Mouse (Mus musculus) left cerebral cortex, adult 18-20 months (tissue): Measurements from ENCODE around the gene Anln. TPM values are rescaled to one million over a fixed set of nuclear protein-coding genes. Genes with fewer than 3 reads are reported as not detected.
"Not testable (repeated sequence)": the region's sequence is repeated elsewhere in the genome, so short reads cannot be mapped to it uniquely, and the experiment has no call there.

Source experiments
- DNase-seq, 2 experiments: peaks; one replicate each; pipeline ENCODE4 v3.0.0; 2021 to 2022; ENCODE audit warnings: low spot score in 2 of 2, mixed read lengths in 1 of 2
- long read RNA-seq, 2 experiments: library from polyadenylated mRNA; stranded (forward); transcript quantifications; one replicate each; pipeline ENCODE4 v2.0.0; 2021
- total RNA-seq, 2 experiments: library from RNA; stranded (reverse); gene quantifications; 2 replicates each; pipeline ENCODE4 v1.2.3; 2021

Gene Anln
- 10 to 100 TPM; 11.7 to 13.7 TPM for total RNA-seq
- long read RNA-seq, experiment 1, partial matches to known transcripts, result 7 of 9 reads
- long read RNA-seq, experiment 1, other reads (novel, unspliced or antisense), result 2 of 9 reads
- long read RNA-seq, experiment 2, partial matches to known transcripts, result 5 of 6 reads
- long read RNA-seq, experiment 2, other reads (novel, unspliced or antisense), result 1 of 6 reads

- peak; percentile 86 to 87 for DNase-seq
Observed at GRCm38 (mm10) chr9:22389021-22389476, at the start of gene Anln. Gene Anln (minus strand): TSS chr9:22389188.

- DNase-seq, result no peak
Observed at GRCm38 (mm10) chr9:22434101-22434500, 45.1 kb upstream of the Anln start.

DNA sequence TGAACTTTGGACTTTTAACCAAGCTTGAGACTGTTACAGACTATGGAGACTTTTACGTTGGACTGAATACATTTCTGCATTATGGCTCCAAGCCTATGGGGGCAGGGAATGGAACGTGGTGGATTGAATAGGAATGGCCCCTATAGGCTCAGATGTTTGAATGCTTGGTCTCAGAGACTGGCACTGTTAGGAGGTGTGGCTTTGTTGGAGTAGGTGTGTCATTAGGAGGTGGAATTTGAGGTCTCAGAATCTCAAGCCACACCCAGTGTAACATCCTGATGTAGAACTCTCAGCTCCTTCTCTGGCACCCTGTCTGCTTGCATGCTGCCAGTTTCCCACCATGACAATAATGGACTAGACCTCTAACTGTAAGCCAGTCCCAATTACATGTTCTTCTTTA lies 44.2 kb upstream of the Anln start:
- no peak for DNase-seq

DNA sequence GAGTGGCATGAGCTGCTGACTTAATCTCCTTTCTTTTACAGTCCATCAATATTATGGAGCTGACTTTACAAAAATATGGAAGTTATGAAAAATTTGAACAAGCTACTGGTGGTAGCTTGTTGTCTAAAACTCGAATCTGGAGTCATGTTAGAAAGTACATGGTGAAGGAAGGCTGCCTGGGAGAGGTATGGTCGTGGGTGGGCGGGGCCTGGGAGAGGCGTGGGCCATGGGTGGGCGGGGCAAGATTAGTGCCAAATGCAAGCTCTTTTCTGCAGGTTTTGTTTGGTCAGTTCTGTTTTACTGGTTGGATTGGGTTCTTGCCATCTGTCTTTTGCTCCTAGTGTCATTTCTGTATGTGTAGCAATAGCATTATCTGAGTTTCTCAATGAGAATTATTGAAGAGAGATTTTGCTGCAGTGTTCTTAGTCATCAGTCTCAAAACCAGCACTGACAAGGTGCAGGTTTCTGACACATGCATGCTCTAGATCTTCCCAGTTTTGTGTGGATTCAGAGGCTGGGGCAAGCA lies 41.4 kb upstream of the Anln start:
- DNase-seq, result no peak

- no peak for DNase-seq
Observed at GRCm38 (mm10) chr9:22429533-22430241, 40.7 kb upstream of the Anln start.

DNA sequence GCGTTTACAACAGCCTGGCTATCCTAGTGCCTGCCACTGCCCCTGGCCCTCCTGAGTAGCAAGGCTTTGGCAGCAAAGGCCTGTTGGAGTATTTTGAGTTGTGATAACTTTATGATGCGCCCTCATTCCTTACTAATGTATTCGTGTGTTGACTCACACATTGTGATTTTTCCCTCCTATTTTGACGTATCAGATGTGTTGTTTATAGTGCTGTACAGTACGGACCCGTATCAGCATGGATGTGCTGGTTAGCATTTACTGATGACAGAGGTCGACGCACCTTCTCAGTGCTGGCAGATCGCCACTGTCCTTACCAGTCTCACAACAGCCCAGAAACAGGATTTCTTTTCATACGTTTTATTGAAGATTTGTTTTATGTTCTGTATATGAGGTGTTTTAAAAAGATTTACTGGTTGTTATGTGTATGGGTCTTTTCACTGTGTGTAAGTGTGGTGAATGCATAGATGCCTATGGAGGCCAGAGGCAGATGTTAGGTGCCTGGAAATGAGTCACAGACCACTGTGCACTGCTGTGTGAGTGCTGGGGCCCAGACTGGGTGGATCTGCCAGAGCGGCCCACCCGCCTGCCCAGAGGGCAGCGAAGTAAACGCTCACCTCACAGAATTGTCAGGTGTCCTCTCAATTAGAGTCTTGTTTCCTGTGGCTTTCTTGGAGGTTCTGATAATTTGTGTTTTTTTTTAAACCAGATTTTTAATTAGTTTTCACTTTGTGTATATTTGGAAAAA lies 39.9 kb upstream of the Anln start:
- no peak for DNase-seq

- DNase-seq, result no peak
Observed at GRCm38 (mm10) chr9:22428028-22428665, 39.2 kb upstream of the Anln start.

DNA sequence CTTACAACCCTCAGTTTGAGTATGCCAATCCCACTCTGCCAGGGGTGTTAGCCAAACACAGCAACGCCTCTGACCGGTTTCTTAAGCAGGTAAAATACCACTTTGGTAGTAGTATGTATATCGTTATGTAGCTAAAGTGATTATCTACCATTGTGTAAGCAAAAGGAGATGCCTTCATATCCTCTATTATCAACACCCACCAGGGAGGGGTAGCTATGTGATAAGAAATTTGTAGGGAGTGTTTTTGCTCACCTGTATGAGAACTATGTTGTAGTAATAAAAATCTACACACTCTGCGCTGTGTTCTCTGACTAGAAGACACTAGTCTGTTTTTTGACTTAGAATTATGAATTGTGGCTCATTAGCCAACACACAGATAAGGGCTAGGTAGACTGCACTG lies 35.7 kb upstream of the Anln start:
- no peak for DNase-seq

DNA sequence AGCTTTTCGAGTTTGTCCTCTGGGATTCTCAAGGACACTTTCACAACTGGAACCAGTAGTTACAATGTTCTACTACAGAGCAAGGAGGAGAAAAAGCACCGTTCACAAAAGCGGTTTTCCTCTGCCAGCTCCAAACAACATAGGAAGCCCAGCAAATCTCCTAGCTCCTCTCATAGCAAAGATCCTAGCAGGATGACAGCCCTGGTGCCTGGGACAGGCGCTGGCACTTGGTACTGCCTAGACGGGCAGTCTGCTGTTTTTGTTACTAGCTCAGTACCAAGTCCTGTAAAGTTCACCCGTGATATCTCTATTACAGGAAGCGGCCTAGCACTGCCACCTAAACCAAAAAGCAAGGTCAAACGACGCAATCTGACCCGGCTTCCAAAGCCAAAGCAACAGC lies 35.2 kb upstream of the Anln start:
- DNase-seq, result no peak

- DNase-seq, result no peak
Observed at GRCm38 (mm10) chr9:22423507-22423906, 34.5 kb upstream of the Anln start.

- no peak for DNase-seq
Observed at GRCm38 (mm10) chr9:22422559-22422958, 33.6 kb upstream of the Anln start.

GRCm38 (mm10) chr9:22420491-22420890 lies 31.5 kb upstream of the Anln start:
- DNase-seq, result no peak

- DNase-seq, result no peak
Observed at GRCm38 (mm10) chr9:22419877-22420276, 30.9 kb upstream of the Anln start.

GRCm38 (mm10) chr9:22417547-22417946 lies 28.6 kb upstream of the Anln start:
- DNase-seq, result no peak

DNA sequence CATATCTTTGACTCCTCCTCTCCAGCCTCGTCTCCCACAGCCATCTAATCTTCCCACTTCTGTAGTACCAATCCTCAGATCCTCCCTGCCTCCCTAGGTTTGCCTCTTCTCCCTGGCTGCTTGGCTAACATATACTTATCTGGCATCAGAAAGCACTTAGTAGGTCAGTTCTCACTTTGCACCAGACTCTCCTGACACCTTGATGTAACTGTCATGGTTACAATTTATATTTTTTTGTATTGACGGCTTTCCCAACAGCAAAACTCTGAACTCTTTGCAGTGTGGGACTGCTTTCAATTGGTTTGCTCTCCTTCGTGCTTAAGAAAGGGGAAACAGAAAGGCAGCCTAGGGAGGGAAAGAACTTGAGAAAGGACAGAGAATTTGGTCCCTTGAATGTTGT lies 27.2 kb upstream of the Anln start:
- no peak for DNase-seq

- DNase-seq, result peak; percentile 99
Observed at GRCm38 (mm10) chr9:22411002-22411857, 22.2 kb upstream of the Anln start, which contains the start of gene 9530077C05Rik. Gene 9530077C05Rik (plus strand): TSS chr9:22411513.

GRCm38 (mm10) chr9:22409501-22409900 lies 20.5 kb upstream of the Anln start:
- no peak for DNase-seq

DNA sequence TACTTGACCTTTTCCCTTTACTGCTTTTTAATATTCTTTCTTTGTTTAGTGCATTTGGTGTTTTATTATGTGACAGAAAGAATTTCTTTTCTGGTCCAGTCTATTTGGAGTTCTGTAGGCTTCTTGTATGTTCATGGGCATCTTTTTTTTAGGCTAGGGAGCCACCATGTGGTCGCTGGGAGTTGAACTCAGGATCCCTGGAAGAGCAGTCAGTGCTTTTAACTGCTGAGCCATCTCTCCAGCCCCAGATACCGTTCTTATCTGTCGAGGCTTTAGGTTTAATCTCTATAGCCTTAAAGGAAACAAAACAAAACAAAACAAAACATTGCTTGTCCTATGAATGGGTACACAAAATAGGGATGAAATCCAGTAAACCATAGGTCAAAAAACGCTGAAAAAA lies 19.4 kb upstream of the Anln start:
- DNase-seq, result peak in 1 of 2 experiments; percentile 26

GRCm38 (mm10) chr9:22407633-22408032 lies 18.6 kb upstream of the Anln start:
- not testable (repeated sequence) for DNase-seq

- DNase-seq, result no peak
Observed at GRCm38 (mm10) chr9:22405414-22405813, 16.4 kb upstream of the Anln start.
